Mouse (Mus musculus): ENCODE measurements around the gene Aak1. TPM values are rescaled to one million over a fixed set of nuclear protein-coding genes. Genes with fewer than 3 reads are reported as not detected.
"Not testable (repeated sequence)": the region's sequence is repeated elsewhere in the genome, so short reads cannot be mapped to it uniquely, and the experiment has no call there.

The Aak1 gene
- polyA plus RNA-seq, 1 experiment from 2014 or later: 13.6 TPM

- Histone ChIP-seq H3K4me1 (peaks cover 23% of the 10 kb centered on the region), H3K36me3 (replicated peaks) (peaks cover 20% of the 10 kb centered on the region), H3K4me3 (no peak overlapping the region), H3K27ac (no peak overlapping the region), H3K27me3 (ENCODE audit: poor library complexity, severe bottlenecking) (no peaks in the 10 kb centered on the region), H3K9me3 (no peaks in the 10 kb centered on the region)
- no peak for DNase-seq (ENCODE audit: extremely low spot score, low spot score)
- WGBS: 70% methylated on average over 3 of the region's 3 CpGs
These were observed 196.2 kb downstream of the Aak1 start for GRCm38 (mm10) chr6:87045507-87045906.

DNA sequence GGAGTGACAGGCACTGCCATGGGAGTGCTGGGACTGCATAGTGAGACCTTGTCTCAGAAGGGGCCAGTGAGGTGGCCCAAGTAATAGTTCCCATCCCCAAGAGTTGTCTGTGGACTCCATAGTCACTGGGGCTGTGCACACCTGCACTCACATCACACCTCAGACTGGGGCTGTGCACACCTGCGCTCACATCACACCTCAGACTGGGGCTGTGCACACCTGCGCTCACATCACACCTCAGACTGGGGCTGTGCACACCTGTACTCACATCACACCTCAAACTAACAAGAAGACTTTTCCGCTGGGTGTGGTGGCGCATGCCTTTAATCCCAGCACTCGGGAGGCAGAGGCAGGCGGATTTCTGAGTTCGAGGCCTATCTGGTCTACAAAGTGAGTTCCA, 199.4 kb downstream of the Aak1 start:
- H3K4me3 ChIP-seq; H3K9me3 ChIP-seq; H3K27ac ChIP-seq; DNase-seq (ENCODE audit: extremely low spot score, low spot score); H3K27me3 ChIP-seq (ENCODE audit: poor library complexity, severe bottlenecking); H3K4me1 ChIP-seq: not testable (repeated sequence)
- WGBS: 95% methylated on average over 7 of the region's 7 CpGs
- H3K36me3 ChIP-seq (replicated peaks): peaks cover 49% of the 10 kb centered on the region

- WGBS: 96% methylated on average over 10 of the region's 10 CpGs
- Histone ChIP-seq H3K36me3 (replicated peaks) (peaks cover 78% of the 10 kb centered on the region), H3K4me1 (no peaks in the 10 kb centered on the region)
These were observed 202.6 kb downstream of the Aak1 start for GRCm38 (mm10) chr6:87051886-87052425.

More at GRCm38 (mm10) chr6:87051886-87052425, 202.6 kb downstream of the Aak1 start:
- no peaks in the 10 kb centered on the region for H3K9me3 ChIP-seq
- no peak overlapping the region for H3K27ac ChIP-seq
- no peaks in the 10 kb centered on the region for H3K27me3 ChIP-seq (ENCODE audit: poor library complexity, severe bottlenecking)
- no peak overlapping the region for H3K4me3 ChIP-seq
- DNase-seq (ENCODE audit: extremely low spot score, low spot score): no peak

Other genes starting within 250 kb of the Aak1 start
- gene Asprv1, start 221.4 kb upstream of the Aak1 start, polyA plus RNA-seq (2016; fragmentation: Nextera tagmentation; extraction: Ambion mirVana): 0.16 and 0.32 TPM in 2 replicates
- gene Mxd1, start 180.4 kb upstream of the Aak1 start, polyA plus RNA-seq (2016; fragmentation: Nextera tagmentation; extraction: Ambion mirVana): 8.2 and 8.3 TPM in 2 replicates
- gene Snrnp27, start 165.0 kb upstream of the Aak1 start, polyA plus RNA-seq (2016; fragmentation: Nextera tagmentation; extraction: Ambion mirVana): 125 and 136 TPM in 2 replicates
- gene Gmcl1, start 116.1 kb upstream of the Aak1 start, polyA plus RNA-seq (2016; fragmentation: Nextera tagmentation; extraction: Ambion mirVana): 28.1 and 29.5 TPM in 2 replicates
- gene Anxa4, start 55.9 kb upstream of the Aak1 start, polyA plus RNA-seq (2016; fragmentation: Nextera tagmentation; extraction: Ambion mirVana): 4.2 TPM in 2 replicates
- gene Nfu1, start 159.7 kb downstream of the Aak1 start, polyA plus RNA-seq (2016; fragmentation: Nextera tagmentation; extraction: Ambion mirVana): 88.2 and 94.4 TPM in 2 replicates
- gene Gfpt1, start 193.3 kb downstream of the Aak1 start, polyA plus RNA-seq (2016; fragmentation: Nextera tagmentation; extraction: Ambion mirVana): 13.1 and 13.5 TPM in 2 replicates